Mouse (Mus musculus) liver, embryonic 15.5 days (tissue): ENCODE results near the gene Hadha. TPM values are rescaled to one million over a fixed set of nuclear protein-coding genes. Genes with fewer than 3 reads are reported as not detected.

Source experiments
- ATAC-seq: fragments of 200-750 bp; cut with Nextera tagmentation; 2 replicates; pipeline ENCODE4 v1.8.0; 2017; ENCODE audit warnings: moderate number of reproducible peaks, mild to moderate bottlenecking, moderate library complexity; ENCODE audit not compliant: insufficient read depth
- H3K27ac ChIP-seq: fragments of 300-500 bp; sonication (generic); replicated peaks from 2 replicates; pipeline ENCODE4 v1.5.1; 2015; ENCODE audit warnings: mild to moderate bottlenecking, inconsistent platforms
- H3K27me3 ChIP-seq: fragments of 300-500 bp; sonication (generic); 2 replicates; pipeline ENCODE4 v1.6.1; 2015; ENCODE audit warnings: mild to moderate bottlenecking, inconsistent platforms
- H3K36me3 ChIP-seq: fragments of 300-500 bp; sonication (generic); replicated peaks from 2 replicates; pipeline ENCODE4 v1.6.1; 2015; ENCODE audit warnings: moderate library complexity, mild to moderate bottlenecking, inconsistent platforms
- H3K4me1 ChIP-seq: fragments of 300-500 bp; sonication (generic); replicated peaks from 2 replicates; pipeline ENCODE4 v1.6.1; 2015; ENCODE audit warnings: inconsistent platforms
- H3K4me2 ChIP-seq: fragments of 300-500 bp; sonication (generic); 2 replicates; pipeline ENCODE4 v1.6.1; 2015; ENCODE audit warnings: moderate library complexity, mild to moderate bottlenecking, inconsistent platforms
- H3K4me3 ChIP-seq: fragments of 300-500 bp; sonication (generic); replicated peaks from 2 replicates; pipeline ENCODE4 v1.5.1; 2015; ENCODE audit warnings: mild to moderate bottlenecking, inconsistent platforms
- H3K9ac ChIP-seq: fragments of 300-500 bp; sonication (generic); 2 replicates; pipeline ENCODE4 v1.6.1; 2015; ENCODE audit warnings: moderate library complexity, mild to moderate bottlenecking, inconsistent platforms
- H3K9me3 ChIP-seq: fragments of 300-500 bp; sonication (generic); replicated peaks from 2 replicates; pipeline ENCODE4 v1.6.1; 2016; ENCODE audit warnings: inconsistent platforms
- WGBS: fragments of 180-500 bp; shearing (Covaris S2); methylation state at CpG from one replicate; pipeline ENCODE4 v1.1.7; 2015; ENCODE audit warnings: mixed read lengths; ENCODE audit not compliant: insufficient replicate concordance; 5-methylcytosine and 5-hydroxymethylcytosine counted together
- microRNA counts: library from miRNA; unstranded; fragments of <30 nt; microRNA quantifications from one replicate; lab custom pipeline; 2016
- microRNA-seq: library from miRNA; unstranded; fragments of <30 nt; microRNA quantifications from one replicate; pipeline ENCODE4, GENCODE M21; 2016
- polyA plus RNA-seq: library from polyadenylated mRNA; unstranded; fragments of >200 nt; fragmentation: Nextera tagmentation; extraction: Ambion mirVana; gene quantifications from 2 replicates; pipeline ENCODE4 v1.2.1, GENCODE M21; 2015

The Hadha gene
- polyA plus RNA-seq, 1 experiment from 2014 or later = 101 TPM

- Histone ChIP-seq H3K4me2 (no peak overlapping the region), H3K4me1 (peaks cover 3% of the 10 kb centered on the region), H3K27me3 (peaks cover 63% of the 10 kb centered on the region), H3K36me3 (no peaks in the 10 kb centered on the region), H3K27ac (no peak overlapping the region), H3K9ac (no peak overlapping the region), H3K9me3 (no peaks in the 10 kb centered on the region), H3K4me3 (no peak overlapping the region)
- ATAC-seq = no peak
- 70% methylated on average over 3 of the region's 3 CpGs for WGBS
Observed at GRCm38 (mm10) chr5:30103340-30103739, 51.6 kb downstream of the Hadha start.

- 59% methylated on average over 1 of the region's 1 CpGs for WGBS
- Histone ChIP-seq H3K27me3 (peaks cover 12% of the 10 kb centered on the region), H3K4me3 (no peak overlapping the region), H3K27ac (no peak overlapping the region), H3K4me1 (no peaks in the 10 kb centered on the region), H3K9ac (no peak overlapping the region), H3K4me2 (no peak overlapping the region), H3K9me3 (no peaks in the 10 kb centered on the region), H3K36me3 (no peaks in the 10 kb centered on the region)
- no peak for ATAC-seq
Observed at GRCm38 (mm10) chr5:30098260-30098659, 56.7 kb downstream of the Hadha start.

- Histone ChIP-seq H3K27me3 (no peaks in the 10 kb centered on the region), H3K4me2 (no peak overlapping the region), H3K9ac (no peak overlapping the region), H3K27ac (no peak overlapping the region), H3K4me3 (no peak overlapping the region), H3K4me1 (no peaks in the 10 kb centered on the region), H3K9me3 (no peaks in the 10 kb centered on the region), H3K36me3 (no peaks in the 10 kb centered on the region)
- ATAC-seq = no peak
- WGBS = 44% methylated on average over 6 of the region's 6 CpGs
Observed at GRCm38 (mm10) chr5:30095731-30096130, 59.2 kb downstream of the Hadha start.

DNA sequence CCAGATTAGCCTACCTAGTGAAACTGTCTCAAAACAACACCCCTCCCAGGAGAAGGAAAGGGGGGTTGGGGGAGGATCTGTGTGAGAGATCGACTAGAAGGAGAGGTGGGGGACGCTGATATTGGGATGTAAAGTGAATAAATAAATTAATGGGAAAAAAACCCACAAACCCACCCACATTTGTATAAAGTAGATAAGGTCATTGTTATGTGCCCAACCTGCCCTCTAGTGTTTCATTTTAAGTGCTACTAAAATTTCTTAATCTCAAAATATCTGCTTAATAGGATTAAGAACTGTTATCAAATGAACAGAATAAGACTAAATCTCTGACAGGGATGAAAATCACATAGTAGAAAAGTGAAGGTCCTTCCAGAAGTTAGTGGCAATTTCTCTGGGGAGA, 60.6 kb downstream of the Hadha start:
- WGBS = 37% methylated on average over 2 of the region's 2 CpGs
- no peak for ATAC-seq

GRCm38 (mm10) chr5:30092701-30093100, 62.3 kb downstream of the Hadha start:
- Histone ChIP-seq H3K36me3 (no peaks in the 10 kb centered on the region), H3K9ac (no peak overlapping the region), H3K4me2 (no peak overlapping the region), H3K9me3 (no peaks in the 10 kb centered on the region), H3K4me3 (no peak overlapping the region), H3K27ac (no peak overlapping the region), H3K4me1 (no peaks in the 10 kb centered on the region), H3K27me3 (no peaks in the 10 kb centered on the region)
- no peak for ATAC-seq
- 52% methylated on average over 13 of the region's 13 CpGs for WGBS

More for the DNA sequence above, 60.6 kb downstream of the Hadha start:
- Histone ChIP-seq H3K4me1 (no peaks in the 10 kb centered on the region), H3K27me3 (no peaks in the 10 kb centered on the region), H3K4me3 (no peak overlapping the region), H3K9me3 (no peaks in the 10 kb centered on the region), H3K9ac (no peak overlapping the region), H3K4me2 (no peak overlapping the region), H3K36me3 (no peaks in the 10 kb centered on the region), H3K27ac (no peak overlapping the region)

GRCm38 (mm10) chr5:30072825-30073821, 81.8 kb downstream of the Hadha start, which contains the start of gene Tyms:
TSS of gene Tyms (minus strand) at chr5:30073617.
- Histone ChIP-seq H3K36me3 (peaks cover 39% of the 10 kb centered on the region), H3K27ac (peak within 1 kb of the TSS; percentile 84), H3K27me3 (no peaks in the 10 kb centered on the region), H3K4me1 (peaks cover 23% of the 10 kb centered on the region), H3K4me2 (peak within 1 kb of the TSS; percentile 75), H3K9ac (peak within 1 kb of the TSS; percentile 90), H3K9me3 (no peaks in the 10 kb centered on the region), H3K4me3 (peak within 1 kb of the TSS; percentile 96)
- peak; percentile 86 for ATAC-seq
- WGBS = under 1% methylated on average over 45 of the region's 45 CpGs

DNA sequence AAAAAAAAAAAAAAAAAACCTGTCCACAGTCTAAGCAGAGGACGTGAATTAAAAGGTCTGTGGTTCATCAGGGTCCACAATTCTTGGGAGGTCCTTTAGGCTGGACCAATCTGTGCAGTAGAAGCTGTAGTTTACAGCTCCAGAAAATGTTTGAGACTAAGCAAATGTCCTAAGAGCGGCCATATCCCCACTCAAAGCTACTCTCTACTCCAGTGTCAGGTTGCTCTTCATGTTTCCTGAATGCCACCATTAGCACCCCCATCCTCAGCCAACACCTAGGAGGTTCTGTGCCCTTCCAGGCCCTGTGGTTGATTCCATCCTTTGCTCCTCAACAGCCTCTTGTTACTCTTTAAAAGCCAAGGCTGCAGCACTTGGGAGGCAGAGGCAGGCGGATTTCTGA, 82.6 kb downstream of the Hadha start:
- Histone ChIP-seq H3K4me3 (peak overlapping the region; percentile 96), H3K27ac (peak overlapping the region; percentile 14; the same call in 1 of the 2 replicates)
- peak; percentile 26; the same call in 1 of the 2 replicates for ATAC-seq

GRCm38 (mm10) chr5:30071677-30072076, 83.3 kb downstream of the Hadha start:
- Histone ChIP-seq H3K27ac (no peak overlapping the region), H3K4me2 (peak overlapping the region; percentile 75), H3K9ac (peak overlapping the region; percentile 90), H3K4me1 (peaks cover 23% of the 10 kb centered on the region), H3K9me3 (no peaks in the 10 kb centered on the region), H3K36me3 (peaks cover 53% of the 10 kb centered on the region), H3K27me3 (no peaks in the 10 kb centered on the region), H3K4me3 (peak overlapping the region; percentile 96)
- no peak for ATAC-seq
- WGBS = 60% methylated on average over 6 of the region's 6 CpGs

More for the DNA sequence above, 82.6 kb downstream of the Hadha start:
- Histone ChIP-seq H3K27me3 (no peaks in the 10 kb centered on the region), H3K9ac (peak overlapping the region; percentile 90), H3K4me2 (peak overlapping the region; percentile 75), H3K4me1 (peaks cover 23% of the 10 kb centered on the region), H3K36me3 (peaks cover 46% of the 10 kb centered on the region), H3K9me3 (no peaks in the 10 kb centered on the region)
- WGBS = 27% methylated on average over 3 of the region's 3 CpGs

MicroRNA genes within 50 kb of the gene (microRNA counts, 519-probe panel; counts per million panel counts)
- 1,992 counts per million, percentile 21 among the panel's probes with 10 or more counts for microRNA mmu-miR-1960 (lab: Ali Mortazavi, UCI)

Small RNA genes lying within 50 kb of the gene (microRNA-seq; reads per million reads assigned to microRNA genes)
- gene Mir1960 = 3.3 reads per million, percentile 7 among the genes with 10 or more reads in this experiment

Other genes with a start within 250 kb of the Hadha start
- gene Il6, start 142.0 kb downstream of the Hadha start, polyA plus RNA-seq = 0.17 and 0.44 TPM in 2 replicates
- gene Tyms, start 81.5 kb downstream of the Hadha start, polyA plus RNA-seq = 205 and 219 TPM in 2 replicates
- 0.02 TPM in 1 of 2 replicates, not detected in the other for gene Garem2, start 50.0 kb downstream of the Hadha start, polyA plus RNA-seq
- gene 3110082J24Rik, start 49.1 kb downstream of the Hadha start, polyA plus RNA-seq = not detected in 2 replicates
- 140 and 154 TPM in 2 replicates for gene Hadhb, start 86 bp upstream of the Hadha start, polyA plus RNA-seq
- not detected in 2 replicates for gene Adgrf3, start 50.6 kb upstream of the Hadha start, polyA plus RNA-seq
- 13.3 and 14.1 TPM in 2 replicates for gene Selenoi, start 77.4 kb upstream of the Hadha start, polyA plus RNA-seq
- 1.5 TPM in 2 replicates for gene Drc1, start 126.2 kb upstream of the Hadha start, polyA plus RNA-seq